Mouse (Mus musculus) limb, embryonic 14.5 days (tissue): ENCODE measurements around the gene Pdcd6ip. TPM values are rescaled to one million over a fixed set of nuclear protein-coding genes. Genes with fewer than 3 reads are reported as not detected.
"Not testable (repeated sequence)": the region's sequence is repeated elsewhere in the genome, so short reads cannot be mapped to it uniquely, and the experiment has no call there.

Source experiments
- ATAC-seq: fragments of 200-750 bp; cut with Nextera tagmentation; 2 replicates; pipeline ENCODE4 v1.8.0; 2017; ENCODE audit warnings: low read depth, moderate number of reproducible peaks, moderate TSS enrichment; ENCODE audit not compliant: low FRiP score
- DNase-seq: peaks from one replicate; pipeline ENCODE4 v3.0.0-alpha.2; 2015; ENCODE audit warnings: low spot score
- H3K27ac ChIP-seq: fragments of 300-500 bp; sonication (generic); replicated peaks from 2 replicates; pipeline ENCODE4 v1.5.1; 2014; ENCODE audit warnings: low read depth, mild to moderate bottlenecking, low read length, moderate library complexity, mixed read lengths
- H3K27me3 ChIP-seq: fragments of 300-500 bp; sonication (generic); 2 replicates; pipeline ENCODE4 v1.6.1; 2014; ENCODE audit warnings: low read length, mixed read lengths; ENCODE audit not compliant: control insufficient read depth, insufficient read depth
- H3K36me3 ChIP-seq: fragments of 300-500 bp; sonication (generic); 2 replicates; pipeline ENCODE4 v1.6.1; 2014; ENCODE audit warnings: mild to moderate bottlenecking, low read length, moderate library complexity, mixed read lengths; ENCODE audit not compliant: control insufficient read depth, insufficient read depth
- H3K4me1 ChIP-seq: fragments of 300-500 bp; sonication (generic); 2 replicates; pipeline ENCODE4 v1.6.1; 2014; ENCODE audit warnings: antibody characterized with exemption, low read length, mixed read lengths; ENCODE audit not compliant: control insufficient read depth, insufficient read depth
- H3K4me2 ChIP-seq: fragments of 300-500 bp; sonication (generic); replicated peaks from 2 replicates; pipeline ENCODE4 v1.6.1; 2014; ENCODE audit warnings: low read depth, mild to moderate bottlenecking, low read length, moderate library complexity; ENCODE audit not compliant: severe bottlenecking
- H3K4me3 ChIP-seq: fragments of 300-500 bp; sonication (generic); replicated peaks from 2 replicates; pipeline ENCODE4 v1.5.1; 2014; ENCODE audit warnings: low read length
- H3K9ac ChIP-seq: fragments of 300-500 bp; sonication (generic); 2 replicates; pipeline ENCODE4 v1.6.1; 2014; ENCODE audit warnings: mild to moderate bottlenecking, low read depth, low read length, moderate library complexity; ENCODE audit not compliant: severe bottlenecking
- H3K9me3 ChIP-seq: fragments of 300-500 bp; sonication (generic); 2 replicates; pipeline ENCODE4 v1.6.1; 2016; ENCODE audit warnings: low read length; ENCODE audit not compliant: control insufficient read depth
- POLR2A ChIP-seq: fragments of 200-500 bp; IDR thresholded peaks from 2 replicates; pipeline ENCODE4 v1.8.0; 2012; ENCODE audit warnings: inconsistent platforms, mild to moderate bottlenecking, moderate library complexity, borderline replicate concordance; ENCODE audit not compliant: insufficient read depth, insufficient read length; ENCODE audit errors: extremely low read depth
- WGBS: fragments of 180-500 bp; shearing (Covaris S2); extraction: QIAGEN DNeasy Blood & Tissue Kit; methylation state at CpG from one replicate; pipeline ENCODE4 v1.1.7; 2014; 5-methylcytosine and 5-hydroxymethylcytosine counted together
- polyA plus RNA-seq, 2 experiments: library from polyadenylated mRNA; depleted of rRNA in 1 of 2; stranded (reverse) in 1 of 2; unstranded in 1 of 2; fragments of >200 nt; fragmentation: Nextera tagmentation in 1 of 2; extraction: Ambion mirVana in 1 of 2; gene quantifications; 2 replicates each; pipeline versions ENCODE4 v1.2.1 to v1.2.3; 2012 to 2014

The Pdcd6ip gene
- polyA plus RNA-seq, 2 experiments: 64.0 to 74.4 TPM

- no peak for ATAC-seq
- Histone ChIP-seq H3K27ac (no peak overlapping the region), H3K36me3 (peaks cover 85% of the 10 kb centered on the region), H3K9ac (no peak overlapping the region), H3K27me3 (no peaks in the 10 kb centered on the region), H3K4me3 (no peak overlapping the region), H3K4me2 (no peak overlapping the region), H3K9me3 (no peaks in the 10 kb centered on the region), H3K4me1 (no peaks in the 10 kb centered on the region)
- DNase-seq: no peak
- no peak for TF ChIP-seq POLR2A
- 90% methylated on average over 1 of the region's 1 CpGs for WGBS
Observed at GRCm38 (mm10) chr9:113657837-113658236, 50.2 kb downstream of the Pdcd6ip start.

GRCm38 (mm10) chr9:113653571-113653970, 54.5 kb downstream of the Pdcd6ip start:
- Histone ChIP-seq H3K9me3 (no peaks in the 10 kb centered on the region), H3K36me3 (peaks cover 53% of the 10 kb centered on the region), H3K4me1 (no peaks in the 10 kb centered on the region), H3K4me3 (no peak overlapping the region), H3K27me3 (no peaks in the 10 kb centered on the region), H3K27ac (no peak overlapping the region), H3K9ac (no peak overlapping the region), H3K4me2 (no peak overlapping the region)
- WGBS: 77% methylated on average over 8 of the region's 8 CpGs
- no peak for DNase-seq
- TF ChIP-seq POLR2A: no peak
- no peak for ATAC-seq

GRCm38 (mm10) chr9:113650787-113651186, 57.3 kb downstream of the Pdcd6ip start:
- Histone ChIP-seq H3K27ac (no peak overlapping the region), H3K36me3 (peaks cover 27% of the 10 kb centered on the region), H3K9me3 (no peaks in the 10 kb centered on the region), H3K4me1 (no peaks in the 10 kb centered on the region), H3K4me2 (no peak overlapping the region), H3K4me3 (no peak overlapping the region), H3K27me3 (no peaks in the 10 kb centered on the region), H3K9ac (no peak overlapping the region)
- DNase-seq: no peak
- no peak for ATAC-seq
- TF ChIP-seq POLR2A: no peak
- WGBS: 80% methylated on average over 8 of the region's 8 CpGs

GRCm38 (mm10) chr9:113649211-113649610, 58.8 kb downstream of the Pdcd6ip start:
- H3K4me1 ChIP-seq, ATAC-seq, H3K9ac ChIP-seq, H3K4me2 ChIP-seq, H3K27me3 ChIP-seq, DNase-seq, H3K9me3 ChIP-seq, H3K27ac ChIP-seq, H3K4me3 ChIP-seq: not testable (repeated sequence)
- peaks cover 18% of the 10 kb centered on the region for H3K36me3 ChIP-seq
- 77% methylated on average over 8 of the region's 8 CpGs for WGBS

- Histone ChIP-seq H3K27ac (no peak overlapping the region), H3K27me3 (no peaks in the 10 kb centered on the region), H3K4me3 (no peak overlapping the region), H3K9ac (no peak overlapping the region), H3K36me3 (no peaks in the 10 kb centered on the region), H3K9me3 (no peaks in the 10 kb centered on the region), H3K4me2 (no peak overlapping the region), H3K4me1 (no peaks in the 10 kb centered on the region; the same call in 1 of the 2 replicates)
- WGBS: 31% methylated on average over 5 of the region's 5 CpGs
- ATAC-seq (no peak), DNase-seq (no peak)
- no peak for TF ChIP-seq POLR2A
Observed at GRCm38 (mm10) chr9:113645837-113646169, 62.3 kb downstream of the Pdcd6ip start.
